Mouse (Mus musculus): ENCODE data around the gene Rrad. TPM values are rescaled to one million over a fixed set of nuclear protein-coding genes. Genes with fewer than 3 reads are reported as not detected.

The Rrad gene
- polyA plus RNA-seq, 1 experiment from 2014 or later, result 13.5 TPM

DNA sequence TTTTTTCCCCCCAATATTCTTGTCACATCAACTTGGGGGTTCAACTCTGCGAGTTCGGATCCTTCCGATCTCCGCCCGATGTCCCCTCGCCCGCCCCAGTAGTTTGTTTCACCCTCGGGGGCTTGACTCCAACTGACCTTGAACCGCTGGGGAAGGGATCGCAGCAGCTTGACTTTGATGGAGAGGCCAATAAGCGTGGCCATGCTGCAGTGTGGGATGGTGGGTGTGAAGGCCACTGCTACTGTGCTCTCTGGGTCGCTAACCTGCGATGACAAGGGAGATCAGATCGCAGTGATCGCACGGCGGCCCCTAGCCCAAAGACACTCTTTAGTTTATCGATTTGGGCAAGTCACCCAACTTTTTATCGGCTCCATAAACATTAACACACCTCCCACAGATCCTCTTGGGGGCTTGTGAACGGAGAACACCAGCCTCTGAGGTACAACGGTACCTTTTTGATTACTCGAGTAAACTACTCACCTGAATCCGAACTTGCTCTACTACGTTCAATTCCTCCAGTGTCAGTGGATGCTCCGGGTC is 9.8 kb upstream of the Rrad start:
- Histone ChIP-seq H3K9me3 (replicated peaks; ENCODE audit: low read length) (no peaks in the 10 kb centered on the region), H3K4me2 (ENCODE audit: low read length) (peak overlapping the region; percentile 89), H3K27me3 (ENCODE audit: insufficient read depth, low read length) (no peaks in the 10 kb centered on the region), H3K36me3 (ENCODE audit: insufficient read depth, low read length) (0 out of 2 replicates have a peak, but pooled peaks cover 13% of the 10 kb centered on the region), H3K9ac (ENCODE audit: low read depth, low read length) (peak overlapping the region; percentile 79), H3K27ac (peak overlapping the region; percentile 70; the same call in 1 of the 2 replicates), H3K4me3 (replicated peaks; ENCODE audit: low read depth, low read length) (peak overlapping the region; percentile 77), H3K4me1 (replicated peaks; ENCODE audit: insufficient read depth, low read length) (peaks cover 13% of the 10 kb centered on the region)
- DNase-seq (ENCODE audit: low spot score) (no peak), ATAC-seq (replicated peaks; ENCODE audit: low FRiP score, low read depth) (peak; percentile 20; the same call in 1 of the 2 replicates)
- WGBS, result 5% methylated on average over 25 of the region's 25 CpGs
- TF ChIP-seq CTCF (IDR thresholded peaks at IDR 0.05; ENCODE audit: low read depth), result no peak

DNA sequence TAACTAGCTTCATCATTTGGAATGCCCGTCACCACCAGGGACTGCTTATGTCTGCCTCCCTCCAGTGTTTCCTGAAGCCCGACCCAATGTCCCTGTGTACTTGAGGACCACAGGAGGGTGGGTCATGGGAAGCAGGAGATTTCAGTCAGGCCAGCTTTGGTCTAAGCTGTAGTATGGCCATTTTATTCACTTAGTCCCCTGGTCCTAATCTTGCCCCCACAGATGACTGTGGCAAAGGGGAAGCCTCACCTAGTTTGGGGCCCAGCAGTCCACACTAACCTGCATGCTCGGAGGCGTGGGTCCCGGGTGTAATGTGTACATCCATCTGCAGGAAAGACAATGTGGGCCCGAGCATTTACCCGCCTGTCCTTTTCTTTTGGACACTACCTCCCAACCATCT is 9.1 kb upstream of the Rrad start:
- no peak for TF ChIP-seq CTCF (IDR thresholded peaks at IDR 0.05; ENCODE audit: low read depth)
- peak overlapping the region; percentile 89 for H3K4me2 ChIP-seq (ENCODE audit: low read length)
- no peak overlapping the region for H3K27ac ChIP-seq
- 0 out of 2 replicates have a peak, but pooled peaks cover 16% of the 10 kb centered on the region for H3K36me3 ChIP-seq (ENCODE audit: insufficient read depth, low read length)
- H3K4me1 ChIP-seq (replicated peaks; ENCODE audit: insufficient read depth, low read length), result peaks cover 13% of the 10 kb centered on the region
- no peak for DNase-seq (ENCODE audit: low spot score)
- H3K9ac ChIP-seq (ENCODE audit: low read depth, low read length), result peak overlapping the region; percentile 79
- ATAC-seq (replicated peaks; ENCODE audit: low FRiP score, low read depth), result no peak
- peak overlapping the region; percentile 77; the same call in 1 of the 2 replicates for H3K4me3 ChIP-seq (replicated peaks; ENCODE audit: low read depth, low read length)
- H3K9me3 ChIP-seq (replicated peaks; ENCODE audit: low read length), result no peaks in the 10 kb centered on the region
- WGBS, result 85% methylated on average over 7 of the region's 7 CpGs
- H3K27me3 ChIP-seq (ENCODE audit: insufficient read depth, low read length), result no peaks in the 10 kb centered on the region

DNA sequence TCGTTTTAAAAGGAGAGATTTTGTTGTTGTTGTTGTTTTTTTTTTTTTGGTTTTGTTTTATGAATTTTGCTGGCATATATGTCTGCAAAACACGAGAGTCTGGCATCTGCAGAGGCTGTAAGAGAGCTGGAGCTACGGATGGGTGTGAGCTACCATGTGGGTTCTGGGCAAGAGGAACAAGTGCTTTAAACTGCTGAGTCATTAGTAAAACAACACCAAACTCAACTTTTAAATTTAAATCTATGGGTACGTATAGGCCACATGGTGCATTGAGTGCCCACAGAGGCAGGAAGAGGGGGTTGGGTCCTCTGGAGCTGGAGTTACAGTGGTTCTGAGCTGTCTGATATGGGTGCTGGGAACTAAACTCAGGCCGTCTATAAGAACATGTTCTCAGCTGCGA is 6.9 kb upstream of the Rrad start:
- WGBS, result 85% methylated on average over 6 of the region's 6 CpGs
- no peak overlapping the region for H3K9ac ChIP-seq (ENCODE audit: low read depth, low read length)
- no peaks in the 10 kb centered on the region for H3K27me3 ChIP-seq (ENCODE audit: insufficient read depth, low read length)
- peaks cover 13% of the 10 kb centered on the region for H3K4me1 ChIP-seq (replicated peaks; ENCODE audit: insufficient read depth, low read length)
- H3K9me3 ChIP-seq (replicated peaks; ENCODE audit: low read length), result no peaks in the 10 kb centered on the region
- 0 out of 2 replicates have a peak, but pooled peaks cover 17% of the 10 kb centered on the region for H3K36me3 ChIP-seq (ENCODE audit: insufficient read depth, low read length)
- no peak for TF ChIP-seq CTCF (IDR thresholded peaks at IDR 0.05; ENCODE audit: low read depth)
- no peak overlapping the region for H3K4me2 ChIP-seq (ENCODE audit: low read length)
- no peak overlapping the region for H3K4me3 ChIP-seq (replicated peaks; ENCODE audit: low read depth, low read length)
- no peak overlapping the region for H3K27ac ChIP-seq
- DNase-seq (ENCODE audit: low spot score) (no peak), ATAC-seq (replicated peaks; ENCODE audit: low FRiP score, low read depth) (no peak)

GRCm38 (mm10) chr8:104635004-104635710 is 4.0 kb upstream of the Rrad start:
- no peaks in the 10 kb centered on the region for H3K27me3 ChIP-seq (ENCODE audit: insufficient read depth, low read length)
- no peak for TF ChIP-seq CTCF (IDR thresholded peaks at IDR 0.05; ENCODE audit: low read depth)
- no peak overlapping the region for H3K4me3 ChIP-seq (replicated peaks; ENCODE audit: low read depth, low read length)
- H3K4me1 ChIP-seq (replicated peaks; ENCODE audit: insufficient read depth, low read length), result peaks cover 6% of the 10 kb centered on the region; the same call in 1 of the 2 replicates
- no peaks in the 10 kb centered on the region for H3K9me3 ChIP-seq (replicated peaks; ENCODE audit: low read length)
- no peak overlapping the region for H3K4me2 ChIP-seq (ENCODE audit: low read length)
- DNase-seq (ENCODE audit: low spot score), result no peak
- 92% methylated on average over 3 of the region's 3 CpGs for WGBS
- no peak for ATAC-seq (replicated peaks; ENCODE audit: low FRiP score, low read depth)
- 0 out of 2 replicates have a peak, but pooled peaks cover 17% of the 10 kb centered on the region for H3K36me3 ChIP-seq (ENCODE audit: insufficient read depth, low read length)
- no peak overlapping the region for H3K27ac ChIP-seq
- H3K9ac ChIP-seq (ENCODE audit: low read depth, low read length), result no peak overlapping the region

DNA sequence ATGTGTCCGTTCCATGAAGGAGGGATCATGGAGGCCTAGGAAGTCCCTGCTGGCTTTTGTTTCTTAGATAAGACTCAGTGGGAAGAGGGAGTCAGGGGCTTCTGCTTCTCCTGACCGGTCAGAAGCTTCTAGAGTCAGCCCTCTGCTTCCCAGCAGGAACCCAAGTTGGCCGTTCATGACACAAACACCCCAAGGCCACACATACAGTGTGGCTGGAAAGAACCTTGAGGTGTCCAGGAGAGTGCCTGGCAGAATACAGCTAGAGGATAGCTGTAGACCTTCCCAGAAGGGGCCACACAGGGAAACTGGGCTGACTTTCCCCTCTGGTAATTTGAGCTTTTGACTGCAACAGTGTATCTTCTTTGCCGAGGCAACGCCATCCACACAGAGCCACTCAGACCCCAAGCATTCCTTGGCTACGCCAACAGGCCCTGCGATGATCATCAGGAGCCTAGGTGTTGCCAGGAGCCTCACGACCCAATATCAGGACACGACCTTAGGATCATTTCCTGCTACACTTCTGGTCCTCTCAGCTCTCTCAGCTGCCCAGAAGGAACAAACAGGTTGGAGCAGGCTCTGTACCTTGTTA is 2.1 kb upstream of the Rrad start:
- Histone ChIP-seq H3K9me3 (replicated peaks; ENCODE audit: low read length) (no peaks in the 10 kb centered on the region), H3K4me2 (ENCODE audit: low read length) (no peak overlapping the region), H3K36me3 (ENCODE audit: insufficient read depth, low read length) (0 out of 2 replicates have a peak, but pooled peaks cover 12% of the 10 kb centered on the region), H3K27ac (no peak overlapping the region), H3K4me3 (replicated peaks; ENCODE audit: low read depth, low read length) (no peak overlapping the region), H3K27me3 (ENCODE audit: insufficient read depth, low read length) (no peaks in the 10 kb centered on the region), H3K9ac (ENCODE audit: low read depth, low read length) (no peak overlapping the region), H3K4me1 (replicated peaks; ENCODE audit: insufficient read depth, low read length) (peaks cover 6% of the 10 kb centered on the region; the same call in 1 of the 2 replicates)
- 44% methylated on average over 9 of the region's 9 CpGs for WGBS
- no peak for DNase-seq (ENCODE audit: low spot score)
- no peak for ATAC-seq (replicated peaks; ENCODE audit: low FRiP score, low read depth)
- no peak for TF ChIP-seq CTCF (IDR thresholded peaks at IDR 0.05; ENCODE audit: low read depth)

- DNase-seq (ENCODE audit: low spot score), result no peak
- no peaks in the 10 kb centered on the region for H3K27me3 ChIP-seq (ENCODE audit: insufficient read depth, low read length)
These were observed 1.4 kb upstream of the Rrad start for GRCm38 (mm10) chr8:104632486-104632885.

More at GRCm38 (mm10) chr8:104632486-104632885, 1.4 kb upstream of the Rrad start:
- Histone ChIP-seq H3K4me2 (ENCODE audit: low read length) (no peak overlapping the region), H3K27ac (no peak overlapping the region), H3K36me3 (ENCODE audit: insufficient read depth, low read length) (0 out of 2 replicates have a peak, but pooled peaks cover 9% of the 10 kb centered on the region), H3K4me3 (replicated peaks; ENCODE audit: low read depth, low read length) (no peak overlapping the region), H3K9me3 (replicated peaks; ENCODE audit: low read length) (no peaks in the 10 kb centered on the region), H3K9ac (ENCODE audit: low read depth, low read length) (no peak overlapping the region), H3K4me1 (replicated peaks; ENCODE audit: insufficient read depth, low read length) (peaks cover 6% of the 10 kb centered on the region; the same call in 1 of the 2 replicates)
- TF ChIP-seq CTCF (IDR thresholded peaks at IDR 0.05; ENCODE audit: low read depth), result no peak
- WGBS, result 69% methylated on average over 6 of the region's 6 CpGs
- ATAC-seq (replicated peaks; ENCODE audit: low FRiP score, low read depth), result no peak
